Mouse (Mus musculus) MEL (cell line): ENCODE measurements around the gene Slc25a33.

Source experiments
- CHD2 ChIP-seq: IDR thresholded peaks from 2 replicates; pipeline ENCODE4 v1.6.1; 2011; ENCODE audit warnings: low read length, improper control_type of control experiment
- ELF1 ChIP-seq: IDR thresholded peaks from 2 replicates; pipeline ENCODE4 v1.6.1; 2014; ENCODE audit warnings: low read depth, mild to moderate bottlenecking, inconsistent platforms, low read length, improper control_type of control experiment, moderate library complexity
- GABPA ChIP-seq: IDR thresholded peaks from 2 replicates; pipeline ENCODE4 v1.6.1; 2012; ENCODE audit warnings: low read depth, mild to moderate bottlenecking, inconsistent platforms, low read length, improper control_type of control experiment, moderate library complexity
- MAZ ChIP-seq: IDR thresholded peaks from 2 replicates; pipeline ENCODE4 v1.6.1; 2012; ENCODE audit warnings: low read depth, mild to moderate bottlenecking, inconsistent platforms, low read length, improper control_type of control experiment
- POLR2A ChIP-seq, 2 experiments: IDR thresholded peaks; 2 replicates each; pipeline ENCODE4 v1.6.1; 2011 to 2012; ENCODE audit warnings: low read length in 2 of 2, mild to moderate bottlenecking in 2 of 2, control low read depth in 1 of 2, improper control_type of control experiment in 1 of 2, low read depth in 1 of 2, moderate library complexity in 1 of 2; ENCODE audit not compliant: control insufficient read depth in 1 of 2, insufficient read depth in 1 of 2, poor library complexity in 1 of 2
- TAL1 ChIP-seq: IDR thresholded peaks from 2 replicates; pipeline ENCODE4 v1.6.1; 2012; ENCODE audit warnings: mild to moderate bottlenecking, inconsistent platforms, low read length, moderate library complexity, mixed read lengths
- UBTF ChIP-seq: IDR thresholded peaks from 2 replicates; pipeline ENCODE4 v1.6.1; 2012; ENCODE audit warnings: low read depth, mild to moderate bottlenecking, inconsistent platforms, low read length, improper control_type of control experiment, moderate library complexity, borderline replicate concordance; ENCODE audit not compliant: insufficient read depth
- ZC3H11A ChIP-seq: IDR thresholded peaks from 2 replicates; pipeline ENCODE4 v1.6.1; 2012; ENCODE audit warnings: low read depth, mild to moderate bottlenecking, inconsistent platforms, low read length, improper control_type of control experiment

GRCm38 (mm10) chr4:149779966-149780365 lies 5.9 kb upstream of the Slc25a33 start:
- TF ChIP-seq UBTF, result no peak
- no peak for TF ChIP-seq GABPA
- no peak for TF ChIP-seq MAZ
- no peak for TF ChIP-seq ELF1
- TF ChIP-seq POLR2A (IDR thresholded peaks at IDR 0.05; ENCODE audit: control insufficient read depth in 1 of 2, insufficient read depth in 1 of 2, low read depth in 1 of 2, low read length in 2 of 2, poor library complexity in 1 of 2), result no peak; a peak in 1 of 4 replicates
- TF ChIP-seq CHD2, result no peak
- no peak for TF ChIP-seq ZC3H11A
- TF ChIP-seq TAL1, result no peak
